ENCODE assay signal across 13 mouse cellular contexts in the genomic region with DNA sequence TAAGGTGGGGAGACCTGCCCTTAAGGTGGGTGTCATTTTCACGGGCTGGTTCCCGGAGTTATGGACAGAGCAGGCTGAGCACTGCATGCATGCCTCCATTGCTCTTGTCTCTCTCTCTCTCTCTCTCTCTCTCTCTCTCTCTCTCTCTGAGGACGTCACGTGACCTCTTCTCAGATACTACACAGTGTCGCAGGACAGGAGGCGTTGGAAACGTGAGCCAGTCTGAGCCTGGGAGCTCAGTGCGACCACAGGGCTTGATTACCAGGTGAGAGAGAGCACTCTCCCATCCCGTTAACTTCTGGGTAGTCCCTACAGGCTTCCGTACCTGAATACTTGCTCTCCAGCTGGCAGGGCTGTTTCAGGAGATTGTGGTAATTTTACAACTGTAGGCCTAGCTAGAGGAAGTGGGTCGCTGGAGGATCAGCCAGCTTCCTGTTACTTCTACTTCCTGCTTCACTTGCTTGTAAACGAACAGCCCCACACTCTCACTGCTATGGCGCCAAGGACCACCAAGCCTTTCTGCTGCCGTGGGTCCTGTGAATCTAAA. TPM values are rescaled to one million over a fixed set of nuclear protein-coding genes. Genes with fewer than 3 reads are reported as not detected.
DNase-seq lines count a peak whose midpoint lies in the region; ATAC-seq and TF ChIP-seq lines count a peak whose summit lies in the region.
"Had no signal": no experiment of that assay in that cellular context is flagged by ENCODE, and none has a peak within 500 bp of the region (broad histone marks: within the 10 kb centered on the region; RNA-seq: fewer than 3 reads in every experiment).

No protein-coding gene starts in this region.

- no peaks in the 10 kb centered on the region for H3K36me3 ChIP-seq in heart, embryonic 10.5 days
- H3K36me3 ChIP-seq in CH12.LX (replicated peaks in 1 of 2; ENCODE audit: control insufficient read depth in 1 of 2, insufficient read depth in 1 of 2, low read length in 1 of 2): peaks cover 3 to 34% of the 10 kb centered on the region in 2 experiments
- no peaks in the 10 kb centered on the region for H3K36me3 ChIP-seq in liver, embryonic 11.5 days (ENCODE audit: control insufficient read depth, insufficient read depth, low read length)
- no peaks in the 10 kb centered on the region for H3K36me3 ChIP-seq in hindbrain, embryonic 13.5 days
- no peaks in the 10 kb centered on the region for H3K36me3 ChIP-seq in hindbrain, embryonic 12.5 days
- H3K36me3 ChIP-seq: forebrain, embryonic 15.5 days; hindbrain, embryonic 15.5 days had no signal

- TF ChIP-seq CTCF in CH12.LX (conservative IDR thresholded peaks at IDR 0.05 in 1 of 2, IDR thresholded peaks at IDR 0.05 in 1 of 2; ENCODE audit: low read depth in 2 of 2, low read length in 2 of 2): no peak

- H3K9ac ChIP-seq in CH12.LX (ENCODE audit: insufficient read depth, low read depth): no peak overlapping the region
- H3K9ac ChIP-seq in liver, embryonic 11.5 days (ENCODE audit: low read depth, low read length): no peak overlapping the region
- H3K9ac ChIP-seq in hindbrain, embryonic 13.5 days: no peak overlapping the region
- H3K9ac ChIP-seq in hindbrain, embryonic 12.5 days: no peak overlapping the region
- H3K9ac ChIP-seq: forebrain, embryonic 15.5 days; hindbrain, embryonic 15.5 days had no signal

- peak; percentile 81 for DNase-seq in heart, embryonic 10.5 days (ENCODE audit: low spot score)
- DNase-seq in heart, adult 8-10 months (ENCODE audit: low spot score): no peak
- DNase-seq in CH12.LX (ENCODE audit: extremely low read depth): peak; percentile 78
- DNase-seq in liver, embryonic 11.5 days (ENCODE audit: low spot score): no peak
- DNase-seq in naive thymus-derived CD4-positive, alpha-beta T cell, adult 2 months (ENCODE audit: low read depth): peak; percentile 79
- no peak for DNase-seq in cerebellum, postnatal 25 days
- DNase-seq: adrenal gland, adult 2 months; cerebellum, postnatal 14 days; midbrain, embryonic 14.5 days had no signal

- dilution Hi-C loops in CH12.LX (cut with MboI; ENCODE audit: extremely low pct_ligation_motif_present, extremely low pct_unique_long_range_greater_than_20kb, low sequenced_read_pairs): no loop called here

- no peaks in the 10 kb centered on the region for H3K9me3 ChIP-seq in heart, embryonic 10.5 days
- no peaks in the 10 kb centered on the region for H3K9me3 ChIP-seq in CH12.LX (replicated peaks; ENCODE audit: low read length)
- H3K9me3 ChIP-seq in liver, embryonic 11.5 days (ENCODE audit: control insufficient read depth, low read length): no peaks in the 10 kb centered on the region
- no peaks in the 10 kb centered on the region for H3K9me3 ChIP-seq in hindbrain, embryonic 13.5 days
- H3K9me3 ChIP-seq in hindbrain, embryonic 12.5 days (replicated peaks): no peaks in the 10 kb centered on the region
- H3K9me3 ChIP-seq: forebrain, embryonic 15.5 days; hindbrain, embryonic 15.5 days had no signal

- peak overlapping the region; percentile 53 for H3K27ac ChIP-seq in heart, embryonic 10.5 days
- peak overlapping the region; percentile 70 for H3K27ac ChIP-seq in CH12.LX (ENCODE audit: insufficient read depth, low read depth)
- no peak overlapping the region for H3K27ac ChIP-seq in liver, embryonic 11.5 days (ENCODE audit: low read depth, low read length)
- H3K27ac ChIP-seq in hindbrain, embryonic 13.5 days: no peak overlapping the region
- no peak overlapping the region for H3K27ac ChIP-seq in hindbrain, embryonic 12.5 days
- H3K27ac ChIP-seq: forebrain, embryonic 15.5 days; hindbrain, embryonic 15.5 days had no signal

- peak; percentile 45 for TF ChIP-seq POLR2A in CH12.LX (IDR thresholded peaks at IDR 0.05; ENCODE audit: low read depth, low read length)

- no peaks in the 10 kb centered on the region for H3K79me2 ChIP-seq in CH12.LX (replicated peaks; ENCODE audit: control insufficient read depth, extremely low read depth, insufficient read depth, poor library complexity, severe bottlenecking)

- WGBS in heart, embryonic 10.5 days: 45% methylated on average over 14 of the region's 14 CpGs
- 57% methylated on average over 14 of the region's 14 CpGs for WGBS in liver, embryonic 11.5 days
- WGBS in hindbrain, embryonic 13.5 days: 76% methylated on average over 14 of the region's 14 CpGs
- WGBS in hindbrain, embryonic 12.5 days: 73% methylated on average over 14 of the region's 14 CpGs

- H3K4me3 ChIP-seq in heart, embryonic 10.5 days: 0 out of 2 replicates have a peak overlapping the region, but pooled peaks have one; percentile 0
- peak overlapping the region; percentile 34 to 60 (median 39) for H3K4me3 ChIP-seq in CH12.LX (replicated peaks in 1 of 3; ENCODE audit: low read depth in 2 of 3, low read length in 2 of 3, poor library complexity in 1 of 3)
- no peak overlapping the region for H3K4me3 ChIP-seq in liver, embryonic 11.5 days (ENCODE audit: low read depth, low read length)
- no peak overlapping the region for H3K4me3 ChIP-seq in hindbrain, embryonic 13.5 days
- no peak overlapping the region for H3K4me3 ChIP-seq in hindbrain, embryonic 12.5 days
- H3K4me3 ChIP-seq: forebrain, embryonic 15.5 days; hindbrain, embryonic 15.5 days had no signal

- TF ChIP-seq RAD21 in CH12.LX (IDR thresholded peaks at IDR 0.05; ENCODE audit: low read depth, low read length): no peak

- no peak for TF ChIP-seq EP300 in CH12.LX (IDR thresholded peaks at IDR 0.05; ENCODE audit: low read length)

- ATAC-seq in liver, embryonic 11.5 days (replicated peaks; ENCODE audit: low FRiP score): peak; percentile 34; the same call in 1 of the 2 replicates
- no peak for ATAC-seq in hindbrain, embryonic 13.5 days (ENCODE audit: low FRiP score)
- no peak for ATAC-seq in hindbrain, embryonic 12.5 days (ENCODE audit: low FRiP score)
- ATAC-seq: forebrain, embryonic 15.5 days had no signal

- no peaks in the 10 kb centered on the region for H3K27me3 ChIP-seq in heart, embryonic 10.5 days (ENCODE audit: insufficient read depth, poor library complexity, severe bottlenecking)
- no peaks in the 10 kb centered on the region for H3K27me3 ChIP-seq in CH12.LX (replicated peaks)
- H3K27me3 ChIP-seq in liver, embryonic 11.5 days (replicated peaks; ENCODE audit: control insufficient read depth, insufficient read depth, low read length): no peaks in the 10 kb centered on the region
- H3K27me3 ChIP-seq in hindbrain, embryonic 13.5 days: no peaks in the 10 kb centered on the region
- no peaks in the 10 kb centered on the region for H3K27me3 ChIP-seq in hindbrain, embryonic 12.5 days
- H3K27me3 ChIP-seq: forebrain, embryonic 15.5 days; hindbrain, embryonic 15.5 days had no signal

- in situ Hi-C loops in CH12.LX (cut with MboI; ENCODE audit: low pct_ligation_motif_present, low pct_unique_long_range_greater_than_20kb, low sequenced_read_pairs): loop anchor here (25.0 kb wide), 1 partner anchor 704 kb away; the partner anchor contains the start of gene Capn8

- peaks cover 16% of the 10 kb centered on the region for H3K4me1 ChIP-seq in heart, embryonic 10.5 days
- H3K4me1 ChIP-seq in CH12.LX (ENCODE audit: control insufficient read depth in 1 of 2, insufficient read depth in 2 of 2): peaks cover 13 to 23% of the 10 kb centered on the region in 2 experiments
- H3K4me1 ChIP-seq in liver, embryonic 11.5 days (replicated peaks; ENCODE audit: control insufficient read depth, insufficient read depth, low read length): no peaks in the 10 kb centered on the region; the same call in 1 of the 2 replicates
- H3K4me1 ChIP-seq in hindbrain, embryonic 13.5 days (replicated peaks): no peaks in the 10 kb centered on the region
- H3K4me1 ChIP-seq in hindbrain, embryonic 12.5 days: no peaks in the 10 kb centered on the region
- H3K4me1 ChIP-seq: forebrain, embryonic 15.5 days; hindbrain, embryonic 15.5 days had no signal

- H3K4me2 ChIP-seq in CH12.LX (ENCODE audit: insufficient read depth, low read depth, poor library complexity, severe bottlenecking): no peak overlapping the region
- H3K4me2 ChIP-seq in liver, embryonic 11.5 days: 0 out of 2 replicates have a peak overlapping the region, but pooled peaks have one; percentile 7
- H3K4me2 ChIP-seq in hindbrain, embryonic 13.5 days: no peak overlapping the region
- H3K4me2 ChIP-seq in hindbrain, embryonic 12.5 days (replicated peaks): no peak overlapping the region
- H3K4me2 ChIP-seq: forebrain, embryonic 15.5 days; hindbrain, embryonic 15.5 days had no signal

TF ChIP-seq in CH12.LX, 34 proteins besides CTCF, POLR2A, EP300 and RAD21 (continues in another document):
- TF ChIP-seq BHLHE40 (IDR thresholded peaks at IDR 0.05; ENCODE audit: low read depth, low read length) (peak; percentile 93), ELF1 (IDR thresholded peaks at IDR 0.05; ENCODE audit: low read depth, low read length) (peak; percentile 83)

RNA-seq across cellular contexts. Expression of gene Aida, which starts 30.4 kb away (rescaled TPM):
- 27.5 and 41.1 TPM in 2 replicates for polyA plus RNA-seq in heart, embryonic 10.5 days (2016; fragmentation: Nextera tagmentation; extraction: Ambion mirVana)
- total RNA-seq in heart, adult 8-10 months (2022): 10 to 100 TPM; 22.3 to 32.3 (median 28.5) TPM
- 11.0 and 15.8 TPM in 2 replicates for total RNA-seq in CH12.LX (2012; rRNA removed)
- total RNA-seq in CH12.LX (2014; rRNA removed): 31.6 and 32.8 TPM in 2 replicates
- polyA plus RNA-seq in CH12.LX (2012; ENCODE audit: insufficient read length, low read depth): 41.7 and 45.2 TPM in 2 replicates
- 17.6 and 21.1 TPM in 2 replicates for polyA plus RNA-seq in liver, embryonic 11.5 days (2014; fragmentation: Nextera tagmentation; extraction: Ambion mirVana)
- polyA plus RNA-seq in hindbrain, embryonic 13.5 days (2015; fragmentation: Nextera tagmentation; extraction: Ambion mirVana): 50.9 and 51.8 TPM in 2 replicates
- 72.7 and 74.3 TPM in 2 replicates for polyA plus RNA-seq in hindbrain, embryonic 12.5 days (2016; fragmentation: Nextera tagmentation; extraction: Ambion mirVana)

RNA-seq across cellular contexts. Expression of gene Brox, which starts 31.1 kb away (rescaled TPM):
- 33.3 and 40.7 TPM in 2 replicates for polyA plus RNA-seq in heart, embryonic 10.5 days (2016; fragmentation: Nextera tagmentation; extraction: Ambion mirVana)
- 10 to 100 TPM; 27.0 to 35.3 (median 32.5) TPM for total RNA-seq in heart, adult 8-10 months (2022)
- total RNA-seq in CH12.LX (2012; rRNA removed) (21.0 and 21.8 TPM in 2 replicates), CH12.LX (2014; rRNA removed) (37.8 and 44.7 TPM in 2 replicates)
- 19.8 and 20.4 TPM in 2 replicates for polyA plus RNA-seq in CH12.LX (2012; ENCODE audit: insufficient read length, low read depth)
- 27.2 and 33.4 TPM in 2 replicates for polyA plus RNA-seq in liver, embryonic 11.5 days (2014; fragmentation: Nextera tagmentation; extraction: Ambion mirVana)
- polyA plus RNA-seq in hindbrain, embryonic 13.5 days (2015; fragmentation: Nextera tagmentation; extraction: Ambion mirVana): 97.0 and 97.1 TPM in 2 replicates
- polyA plus RNA-seq in hindbrain, embryonic 12.5 days (2016; fragmentation: Nextera tagmentation; extraction: Ambion mirVana): 77.8 and 86.9 TPM in 2 replicates

RNA-seq across cellular contexts. Expression of gene Disp1, which starts 44.7 kb away (rescaled TPM):
- polyA plus RNA-seq in heart, embryonic 10.5 days (2016; fragmentation: Nextera tagmentation; extraction: Ambion mirVana): 10.8 and 11.4 TPM in 2 replicates
- total RNA-seq in heart, adult 8-10 months (2022): 1 to 10 TPM; 7.9 to 8.9 (median 8.0) TPM
- 5.4 and 5.9 TPM in 2 replicates for total RNA-seq in CH12.LX (2012; rRNA removed)
- 3.1 and 3.4 TPM in 2 replicates for total RNA-seq in CH12.LX (2014; rRNA removed)
- polyA plus RNA-seq in CH12.LX (2012; ENCODE audit: insufficient read length, low read depth): 8.9 and 11.3 TPM in 2 replicates
- polyA plus RNA-seq in liver, embryonic 11.5 days (2014; fragmentation: Nextera tagmentation; extraction: Ambion mirVana): 7.7 and 7.8 TPM in 2 replicates
- polyA plus RNA-seq in hindbrain, embryonic 13.5 days (2015; fragmentation: Nextera tagmentation; extraction: Ambion mirVana): 8.5 and 9.7 TPM in 2 replicates
- polyA plus RNA-seq in hindbrain, embryonic 12.5 days (2016; fragmentation: Nextera tagmentation; extraction: Ambion mirVana): 15.8 and 20.7 TPM in 2 replicates

Comparison
In these comparisons a context has a peak if more than half of its experiments do, and no peak if none do; other contexts are left out.
1. DNase-seq: peak in heart, embryonic 10.5 days (single experiment), CH12.LX (single experiment) and naive thymus-derived CD4-positive, alpha-beta T cell, adult 2 months (single experiment); none in heart, adult 8-10 months (single experiment), liver, embryonic 11.5 days (single experiment) and cerebellum, postnatal 25 days (0 of 2).
2. H3K27ac ChIP-seq: peak in heart, embryonic 10.5 days (single experiment) and CH12.LX (single experiment); none in liver, embryonic 11.5 days (single experiment), hindbrain, embryonic 13.5 days (single experiment) and hindbrain, embryonic 12.5 days (single experiment).
3. H3K4me3 ChIP-seq: peak in heart, embryonic 10.5 days (single experiment) and CH12.LX (3 of 3); none in liver, embryonic 11.5 days (single experiment), hindbrain, embryonic 13.5 days (single experiment) and hindbrain, embryonic 12.5 days (single experiment).